ENCODE assay signal across 21 mouse cellular contexts in genomic region chr9:28153748-28154147, GRCm38 (mm10).
"Had no signal": no experiment of that assay in that cellular context is flagged by ENCODE, and none has a peak within 500 bp of the region (broad histone marks: within the 10 kb centered on the region; RNA-seq: fewer than 3 reads in every experiment).

No protein-coding gene starts in this region.

- H3K9ac ChIP-seq: limb, embryonic 12.5 days; limb, embryonic 15.5 days; liver, embryonic 14.5 days; liver, postnatal 0 days; lung, embryonic 14.5 days; midbrain, embryonic 12.5 days; midbrain, embryonic 15.5 days had no signal

- H3K36me3 ChIP-seq: limb, embryonic 12.5 days; limb, embryonic 15.5 days; midbrain, embryonic 12.5 days; midbrain, embryonic 15.5 days had no signal

- H3K4me3 ChIP-seq: limb, embryonic 12.5 days; limb, embryonic 15.5 days; midbrain, embryonic 12.5 days; midbrain, embryonic 15.5 days had no signal

- H3K4me2 ChIP-seq: limb, embryonic 12.5 days; limb, embryonic 15.5 days; liver, embryonic 11.5 days; lung, embryonic 14.5 days; midbrain, embryonic 12.5 days; midbrain, embryonic 15.5 days had no signal

- H3K27me3 ChIP-seq: limb, embryonic 12.5 days; limb, embryonic 15.5 days; midbrain, embryonic 12.5 days; midbrain, embryonic 15.5 days had no signal

- DNase-seq: kidney, adult 18-20 months; kidney, adult 9 months; kidney, postnatal 25 days; left cerebral cortex, postnatal 4 days; liver, postnatal 0 days; lung, embryonic 14.5 days; thymus, adult 2 months; thymus, postnatal 14 days; thymus, postnatal 4 days had no signal

- H3K9me3 ChIP-seq: limb, embryonic 12.5 days; limb, embryonic 15.5 days; midbrain, embryonic 12.5 days; midbrain, embryonic 15.5 days had no signal

- ATAC-seq: inflammation-experienced regulatory T-cells, adult 6 months; intestine, embryonic 16.5 days; liver, postnatal 0 days; lung, postnatal 0 days; midbrain, embryonic 15.5 days had no signal

- H3K27ac ChIP-seq: kidney, postnatal 0 days; limb, embryonic 12.5 days; limb, embryonic 15.5 days; liver, embryonic 14.5 days; macrophage; midbrain, embryonic 12.5 days; midbrain, embryonic 15.5 days; stomach, postnatal 0 days had no signal

- H3K4me1 ChIP-seq: limb, embryonic 12.5 days; limb, embryonic 15.5 days had no signal
